Mouse (Mus musculus): ENCODE results near the gene Prkcd. TPM values are rescaled to one million over a fixed set of nuclear protein-coding genes. Genes with fewer than 3 reads are reported as not detected.

Gene Prkcd
- polyA plus RNA-seq, 1 experiment from 2014 or later = 31.7 TPM

DNA sequence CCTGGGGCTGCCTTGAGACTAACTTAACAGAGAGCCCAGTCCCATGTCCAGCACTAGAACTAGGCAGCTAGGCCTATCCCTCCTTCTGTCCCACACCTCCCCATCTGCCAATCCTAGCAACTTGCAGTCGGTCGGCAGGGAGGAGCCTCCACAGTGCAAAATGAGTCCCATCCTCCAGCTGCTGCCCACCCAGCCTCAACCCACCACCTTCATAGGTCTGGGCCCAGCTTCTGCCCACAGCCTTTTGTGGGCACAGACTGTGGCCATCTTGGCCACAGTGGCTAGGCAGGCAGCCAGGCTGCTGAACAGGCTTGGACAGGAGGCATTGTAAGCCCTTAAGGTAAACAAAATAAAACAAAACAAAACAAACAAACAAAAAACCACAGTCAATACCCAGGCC, 5.8 kb upstream of the Prkcd start:
- Histone ChIP-seq H3K9ac (no peak overlapping the region), H3K4me1 (replicated peaks) (peaks cover 10% of the 10 kb centered on the region; the same call in 1 of the 2 replicates), H3K27ac (no peak overlapping the region), H3K9me3 (no peaks in the 10 kb centered on the region), H3K36me3 (no peaks in the 10 kb centered on the region), H3K4me2 (no peak overlapping the region), H3K4me3 (no peak overlapping the region), H3K27me3 (no peaks in the 10 kb centered on the region)
- WGBS = 52% methylated on average over 2 of the region's 2 CpGs
- ATAC-seq (ENCODE audit: low FRiP score) = no peak

DNA sequence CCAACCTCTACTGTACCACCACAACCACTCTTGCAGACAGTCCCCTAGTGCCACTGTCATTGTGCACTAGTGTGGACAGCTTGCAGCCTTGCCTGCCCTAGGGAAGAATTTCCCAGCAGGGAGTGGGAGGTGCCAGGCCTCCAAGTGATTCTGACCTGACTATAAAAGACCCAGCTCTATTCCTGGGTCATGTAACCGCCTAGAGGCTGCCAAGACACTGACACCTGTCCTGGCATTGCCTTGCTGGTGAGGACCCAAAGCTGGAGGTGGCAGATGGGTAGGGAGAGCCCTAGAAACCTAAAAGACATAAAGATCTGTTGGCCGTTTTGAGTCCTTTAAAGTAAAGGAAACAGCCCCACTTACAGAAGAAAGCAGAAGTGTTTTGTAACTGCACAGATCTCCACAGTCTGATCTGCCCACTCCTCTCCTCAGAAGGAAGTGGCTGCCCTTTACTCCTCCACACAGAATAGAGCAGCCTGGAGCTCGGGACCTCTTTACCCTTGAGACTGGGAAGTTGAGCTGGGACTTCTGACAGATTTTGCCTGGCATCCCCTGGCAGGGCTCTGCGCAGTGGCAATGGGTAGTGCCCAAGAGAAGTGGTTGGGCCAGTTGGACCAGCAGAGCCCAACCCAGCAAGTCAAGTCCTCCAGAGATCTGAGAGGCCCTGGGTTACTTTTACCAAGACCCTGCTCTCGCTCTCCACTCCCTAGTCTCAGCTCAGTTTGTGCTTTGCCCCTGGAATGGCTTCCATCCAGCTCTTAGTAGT, 5.0 kb upstream of the Prkcd start:
- H3K36me3 ChIP-seq = no peaks in the 10 kb centered on the region
- H3K9me3 ChIP-seq = no peaks in the 10 kb centered on the region
- no peak overlapping the region for H3K4me3 ChIP-seq
- H3K27me3 ChIP-seq = peaks cover 8% of the 10 kb centered on the region; the same call in 1 of the 2 replicates
- H3K9ac ChIP-seq = no peak overlapping the region
- no peak overlapping the region for H3K27ac ChIP-seq
- 84% methylated on average over 5 of the region's 5 CpGs for WGBS
- no peak for ATAC-seq (ENCODE audit: low FRiP score)
- H3K4me1 ChIP-seq (replicated peaks) = peaks cover 18% of the 10 kb centered on the region
- no peak overlapping the region for H3K4me2 ChIP-seq

DNA sequence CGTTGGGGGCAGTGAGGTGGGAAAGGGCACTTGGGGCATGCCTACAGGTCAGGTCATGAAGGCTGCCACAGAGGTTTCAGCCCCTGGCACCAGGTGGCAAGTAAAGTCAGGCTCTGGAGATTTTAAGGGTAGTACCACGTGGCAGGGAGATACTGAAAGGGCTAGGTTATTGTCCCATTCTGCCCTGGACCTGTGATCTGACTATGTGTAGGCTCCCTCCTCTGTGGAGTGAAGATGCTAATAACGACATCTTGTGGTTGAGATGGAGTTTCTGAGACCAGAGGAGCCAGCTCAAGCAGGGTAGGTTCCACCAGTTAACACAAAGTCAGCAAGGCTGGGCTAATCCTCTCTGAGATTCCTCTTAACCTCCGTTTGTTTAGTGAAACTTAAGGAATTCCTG, 3.8 kb upstream of the Prkcd start:
- Histone ChIP-seq H3K4me1 (replicated peaks) (peaks cover 30% of the 10 kb centered on the region), H3K4me3 (no peak overlapping the region), H3K36me3 (no peaks in the 10 kb centered on the region), H3K27ac (no peak overlapping the region), H3K4me2 (no peak overlapping the region), H3K9me3 (no peaks in the 10 kb centered on the region), H3K27me3 (peaks cover 18% of the 10 kb centered on the region), H3K9ac (no peak overlapping the region)
- ATAC-seq (ENCODE audit: low FRiP score) = no peak
- 53% methylated on average over 4 of the region's 4 CpGs for WGBS

DNA sequence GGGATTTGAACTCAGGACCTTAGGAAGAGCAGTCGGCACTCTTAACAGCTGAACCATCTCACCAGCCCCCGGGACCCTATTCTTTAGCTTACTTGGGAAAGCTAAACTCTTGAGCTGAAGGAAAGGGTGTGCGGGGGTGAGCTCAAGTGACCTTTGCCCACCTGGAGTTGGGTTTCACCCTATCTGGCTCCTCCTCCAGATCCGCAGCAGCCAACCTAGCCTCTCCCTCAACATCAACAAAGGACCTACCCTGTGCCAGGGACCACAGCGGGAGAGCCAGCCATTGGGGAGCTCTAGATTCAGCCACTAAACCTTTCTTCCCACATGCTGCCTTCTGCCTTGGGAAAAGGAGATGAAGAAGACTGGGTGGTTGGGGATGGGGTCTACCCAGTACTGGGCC, 2.2 kb upstream of the Prkcd start:
- H3K36me3 ChIP-seq = no peaks in the 10 kb centered on the region
- WGBS = 92% methylated on average over 5 of the region's 5 CpGs
- no peak overlapping the region for H3K9ac ChIP-seq
- H3K27ac ChIP-seq = no peak overlapping the region
- no peak overlapping the region for H3K4me3 ChIP-seq
- peaks cover 33% of the 10 kb centered on the region for H3K4me1 ChIP-seq (replicated peaks)
- no peak overlapping the region for H3K4me2 ChIP-seq
- H3K9me3 ChIP-seq = no peaks in the 10 kb centered on the region
- ATAC-seq (ENCODE audit: low FRiP score) = no peak
- H3K27me3 ChIP-seq = peaks cover 24% of the 10 kb centered on the region

DNA sequence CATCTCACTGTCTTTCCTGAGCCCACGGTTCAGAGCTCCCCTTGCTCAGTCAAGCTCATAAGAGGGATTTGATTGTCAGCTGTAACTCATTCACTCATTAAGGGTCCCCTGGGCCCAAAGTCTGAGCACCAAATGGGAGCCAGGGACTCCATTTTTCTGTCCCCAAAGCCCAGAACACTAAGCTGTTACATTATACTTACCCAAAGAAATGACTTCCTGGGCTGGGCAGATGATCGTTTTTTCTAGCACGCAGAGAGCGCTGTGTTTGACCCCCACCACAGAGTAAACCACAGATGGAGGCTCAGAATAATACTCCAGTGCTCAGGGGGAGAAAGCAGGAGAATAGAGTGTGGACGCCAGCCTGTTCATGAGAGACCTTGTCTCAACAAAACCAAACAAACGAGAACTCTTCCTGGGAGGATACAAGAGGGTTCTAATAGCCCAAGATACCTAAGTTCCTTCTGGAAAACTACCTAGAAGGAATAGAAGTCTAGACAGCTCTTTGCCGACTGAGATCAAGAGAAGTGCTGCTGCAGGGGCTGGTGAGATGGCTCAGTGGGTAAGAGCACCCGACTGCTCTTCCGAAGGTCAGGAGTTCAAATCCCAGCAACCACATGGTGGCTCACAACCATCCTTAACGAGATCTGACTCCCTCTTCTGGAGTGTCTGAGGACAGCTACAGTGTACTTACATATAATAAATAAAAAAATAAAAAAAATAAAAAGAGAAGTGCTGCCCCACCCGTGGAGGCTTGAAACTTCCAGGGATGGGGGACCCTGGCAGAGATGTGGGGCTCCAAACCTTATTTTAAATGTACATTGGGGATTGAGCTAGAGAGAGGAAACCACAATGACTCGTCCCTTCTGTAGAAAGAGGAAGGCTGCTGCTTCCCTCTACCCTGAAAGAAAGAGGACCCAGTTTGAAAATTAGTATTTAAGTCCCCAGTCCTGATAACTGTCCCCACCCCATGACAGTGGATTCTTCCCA, 1.0 kb upstream of the Prkcd start:
- peak overlapping the region; percentile 70; the same call in 1 of the 2 replicates for H3K9ac ChIP-seq

DNA sequence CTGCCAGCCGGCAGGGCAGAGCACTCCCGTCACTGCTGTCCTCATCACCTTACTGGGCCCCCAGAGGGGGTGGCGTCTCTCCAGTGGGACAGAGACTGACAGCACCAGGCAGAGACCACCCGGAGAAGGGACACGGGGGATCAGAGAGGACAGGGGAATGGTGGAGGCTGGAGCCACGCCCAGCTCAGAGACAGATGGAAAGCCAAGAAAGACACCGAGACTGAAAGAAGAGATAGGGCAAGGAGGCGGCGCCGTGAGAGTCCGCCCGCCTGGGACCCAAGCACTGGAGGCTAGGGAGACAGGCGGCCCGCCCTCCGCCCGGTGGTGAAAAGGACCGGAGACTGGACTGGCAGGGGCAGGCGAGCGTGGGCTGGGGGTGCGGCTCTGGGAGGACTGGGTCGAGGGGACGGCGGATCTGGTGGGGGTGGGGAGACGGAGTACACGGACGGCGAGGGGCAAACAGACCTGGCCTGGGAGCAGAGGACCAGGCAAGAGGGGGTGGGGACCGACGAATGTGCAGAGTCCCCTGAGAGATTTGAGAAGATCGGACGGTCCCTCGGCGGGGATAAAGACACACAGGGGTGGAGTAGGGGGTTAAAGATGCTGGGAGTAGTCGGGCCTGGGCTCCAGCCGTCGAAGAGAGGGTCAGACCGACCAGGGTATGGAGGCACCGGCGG, 741 bp downstream of the Prkcd start:
- no peaks in the 10 kb centered on the region for H3K9me3 ChIP-seq
- H3K27me3 ChIP-seq = peaks cover 24% of the 10 kb centered on the region
- H3K4me1 ChIP-seq (replicated peaks) = peaks cover 24% of the 10 kb centered on the region
- WGBS = under 1% methylated on average over 39 of the region's 39 CpGs
- peak; percentile 44; the same call in 1 of the 2 replicates for ATAC-seq (ENCODE audit: low FRiP score)
- peak overlapping the region; percentile 54 for H3K4me3 ChIP-seq
- H3K9ac ChIP-seq = peak overlapping the region; percentile 70
- H3K36me3 ChIP-seq = no peaks in the 10 kb centered on the region
- H3K27ac ChIP-seq = peak overlapping the region; percentile 19; the same call in 1 of the 2 replicates
- H3K4me2 ChIP-seq = peak overlapping the region; percentile 61

More for the DNA sequence above, 1.0 kb upstream of the Prkcd start:
- no peak for ATAC-seq (ENCODE audit: low FRiP score)
- no peaks in the 10 kb centered on the region for H3K36me3 ChIP-seq
- H3K9me3 ChIP-seq = no peaks in the 10 kb centered on the region
- H3K4me1 ChIP-seq (replicated peaks) = peaks cover 28% of the 10 kb centered on the region
- H3K27me3 ChIP-seq = peaks cover 24% of the 10 kb centered on the region
- peak overlapping the region; percentile 61 for H3K4me2 ChIP-seq
- peak overlapping the region; percentile 54 for H3K4me3 ChIP-seq
- H3K27ac ChIP-seq = peak overlapping the region; percentile 14; the same call in 1 of the 2 replicates
- 52% methylated on average over 12 of the region's 12 CpGs for WGBS

DNA sequence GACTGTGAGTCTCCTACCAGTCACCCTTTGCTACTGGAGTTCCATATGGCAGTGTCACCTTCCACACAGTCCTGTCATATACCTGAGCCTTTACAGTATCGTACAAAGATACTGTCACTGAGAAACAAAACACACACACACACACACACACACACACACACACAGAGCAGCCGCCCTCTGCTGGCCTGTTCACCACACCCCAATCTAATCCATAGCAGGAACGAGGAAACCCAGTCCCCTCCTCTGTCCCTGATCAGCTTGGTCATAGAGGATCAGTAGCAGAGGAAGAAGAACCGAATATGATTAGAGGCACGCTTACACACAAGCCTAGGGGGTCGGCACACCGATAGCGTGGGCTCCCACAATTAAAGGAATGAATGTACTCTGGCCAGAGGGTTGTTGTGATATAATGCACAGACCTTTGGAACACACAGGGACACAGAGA, 1.7 kb downstream of the Prkcd start:
- peaks cover 25% of the 10 kb centered on the region for H3K4me1 ChIP-seq (replicated peaks)
- peak overlapping the region; percentile 54 for H3K4me3 ChIP-seq
- peak overlapping the region; percentile 61 for H3K4me2 ChIP-seq
- 0 out of 2 replicates have a peak overlapping the region, but pooled peaks have one; percentile 13 for H3K9ac ChIP-seq
- no peaks in the 10 kb centered on the region for H3K9me3 ChIP-seq
- ATAC-seq (ENCODE audit: low FRiP score) = no peak
- WGBS = 67% methylated on average over 8 of the region's 8 CpGs
- peaks cover 24% of the 10 kb centered on the region for H3K27me3 ChIP-seq
- no peak overlapping the region for H3K27ac ChIP-seq
- H3K36me3 ChIP-seq = no peaks in the 10 kb centered on the region

DNA sequence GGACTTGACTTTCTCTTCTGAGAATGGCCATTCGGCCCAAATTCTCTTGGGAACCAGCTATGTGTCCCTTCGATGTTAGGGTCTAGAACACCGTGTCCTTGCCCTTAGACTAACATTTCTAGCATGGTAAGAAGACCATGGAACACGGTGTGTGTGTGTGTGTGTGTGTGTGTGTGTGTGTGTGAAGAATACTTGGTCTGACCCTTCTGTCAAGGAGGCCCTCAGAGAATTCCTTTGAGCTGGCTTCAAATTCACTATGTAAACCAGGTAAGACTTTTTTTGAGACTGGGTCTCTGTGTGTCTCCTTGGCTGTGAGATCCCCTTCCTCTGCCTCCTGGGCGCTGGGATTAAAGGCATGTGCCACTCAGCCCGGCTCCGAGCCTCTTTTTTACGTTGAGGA, 3.5 kb downstream of the Prkcd start:
- H3K4me2 ChIP-seq = no peak overlapping the region
- H3K27me3 ChIP-seq = peaks cover 24% of the 10 kb centered on the region
- ATAC-seq (ENCODE audit: low FRiP score) = no peak
- no peak overlapping the region for H3K27ac ChIP-seq
- H3K4me1 ChIP-seq (replicated peaks) = peaks cover 30% of the 10 kb centered on the region
- WGBS = 87% methylated on average over 8 of the region's 8 CpGs
- H3K9me3 ChIP-seq = no peaks in the 10 kb centered on the region
- H3K4me3 ChIP-seq = no peak overlapping the region
- H3K36me3 ChIP-seq = no peaks in the 10 kb centered on the region
- no peak overlapping the region for H3K9ac ChIP-seq

DNA sequence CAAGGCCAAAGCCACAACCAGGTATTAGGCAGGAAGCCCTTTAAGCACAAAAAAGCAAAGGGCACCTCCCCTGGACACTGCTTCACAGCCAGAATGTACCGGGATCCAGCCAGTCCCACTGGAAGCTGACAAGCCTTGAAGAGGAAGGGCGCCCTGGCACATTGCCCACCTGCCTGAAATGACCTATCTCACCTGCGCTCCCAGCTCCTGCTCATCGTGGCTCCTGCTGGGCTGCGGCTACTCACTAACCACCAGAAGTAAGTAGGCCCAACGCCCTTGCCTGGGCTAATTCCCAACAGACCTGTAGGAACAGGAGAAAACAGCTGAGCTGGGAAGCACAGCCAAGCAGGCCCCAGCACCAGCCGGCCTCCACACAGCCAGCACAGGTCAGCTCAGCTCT, 3.9 kb downstream of the Prkcd start:
- 87% methylated on average over 7 of the region's 7 CpGs for WGBS
- ATAC-seq (ENCODE audit: low FRiP score) = no peak
- Histone ChIP-seq H3K4me2 (no peak overlapping the region), H3K27ac (no peak overlapping the region), H3K9ac (no peak overlapping the region), H3K4me1 (replicated peaks) (peaks cover 30% of the 10 kb centered on the region), H3K4me3 (no peak overlapping the region), H3K9me3 (no peaks in the 10 kb centered on the region), H3K27me3 (peaks cover 24% of the 10 kb centered on the region), H3K36me3 (no peaks in the 10 kb centered on the region)

DNA sequence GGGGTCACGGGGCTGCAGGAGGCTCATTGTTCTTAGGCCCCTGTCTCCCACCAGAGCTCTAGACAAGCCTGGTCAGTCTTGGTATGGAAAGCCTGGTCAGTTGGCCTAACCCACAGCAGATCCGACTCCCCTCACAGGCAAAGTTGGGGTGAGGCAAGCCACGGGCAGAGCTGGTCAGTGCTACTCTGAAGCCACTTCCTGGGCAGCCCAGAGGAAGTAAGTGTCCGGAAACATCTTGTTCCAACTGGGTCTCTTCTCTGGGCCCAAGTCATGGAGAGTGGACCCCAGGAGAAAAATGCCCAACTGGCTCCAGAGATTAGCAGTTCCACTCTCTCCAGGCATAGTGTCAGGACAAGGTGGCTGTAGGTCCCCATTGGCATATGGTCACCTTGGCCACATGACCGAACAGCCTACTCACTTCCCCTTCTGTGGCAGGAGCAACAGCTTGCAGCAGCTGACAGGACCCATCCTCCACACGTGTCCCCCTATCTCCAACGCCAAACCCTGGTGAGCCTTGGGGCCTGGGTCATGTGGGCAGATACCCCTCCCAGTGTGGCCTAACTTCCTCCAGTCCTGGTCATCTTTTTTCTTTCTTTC, 5.9 kb downstream of the Prkcd start:
- Histone ChIP-seq H3K4me1 (replicated peaks) (peaks cover 12% of the 10 kb centered on the region), H3K4me2 (no peak overlapping the region), H3K27me3 (peaks cover 8% of the 10 kb centered on the region), H3K9me3 (no peaks in the 10 kb centered on the region), H3K4me3 (no peak overlapping the region), H3K27ac (no peak overlapping the region), H3K36me3 (no peaks in the 10 kb centered on the region), H3K9ac (no peak overlapping the region)
- WGBS = 82% methylated on average over 7 of the region's 7 CpGs
- no peak for ATAC-seq (ENCODE audit: low FRiP score)

DNA sequence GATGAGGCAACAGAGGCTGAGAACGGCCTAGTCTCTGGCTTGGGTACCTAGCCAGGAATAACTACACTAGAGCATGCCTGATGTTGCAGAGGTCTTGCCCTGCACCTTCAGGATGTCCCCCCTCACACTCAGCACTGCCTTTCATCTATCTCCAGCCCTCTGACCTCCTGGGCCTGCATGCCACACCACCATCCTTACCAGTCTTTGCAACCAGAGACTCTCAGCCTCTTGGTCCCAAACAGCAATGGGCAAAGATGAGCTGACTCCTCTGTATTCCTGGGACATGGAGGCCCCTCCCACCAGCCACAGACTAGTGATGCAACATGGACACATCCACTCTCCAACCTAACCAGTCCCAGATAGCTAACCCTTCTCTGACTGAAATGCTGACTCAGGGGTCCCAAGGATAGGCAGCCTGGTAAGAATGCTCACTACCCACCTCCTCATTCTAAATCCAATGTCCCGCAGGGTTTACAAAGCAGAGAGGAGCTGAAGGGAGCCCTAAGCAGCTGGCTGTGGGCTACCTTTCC, 7.2 kb downstream of the Prkcd start:
- H3K4me1 ChIP-seq (replicated peaks) = peaks cover 6% of the 10 kb centered on the region; the same call in 1 of the 2 replicates
- no peak overlapping the region for H3K4me3 ChIP-seq
- no peak overlapping the region for H3K9ac ChIP-seq
- H3K27ac ChIP-seq = no peak overlapping the region
- no peak for ATAC-seq (ENCODE audit: low FRiP score)
- H3K27me3 ChIP-seq = no peaks in the 10 kb centered on the region
- H3K36me3 ChIP-seq = no peaks in the 10 kb centered on the region
- H3K4me2 ChIP-seq = no peak overlapping the region
- no peaks in the 10 kb centered on the region for H3K9me3 ChIP-seq
- 97% methylated on average over 2 of the region's 2 CpGs for WGBS
